Mouse (Mus musculus): ENCODE measurements around the gene Abcb8.
A peak's percentile ranks its signal among the peaks of the same experiment; 100 is the strongest.
"Not testable (repeated sequence)": the region's sequence is repeated elsewhere in the genome, so short reads cannot be mapped to it uniquely, and the experiment has no call there.

Gene Abcb8

GRCm38 (mm10) chr5:24369767-24370166 is 23.7 kb upstream of the Abcb8 start:
- DNase-seq = no peak

- no peak for DNase-seq
These were observed 19.7 kb upstream of the Abcb8 start for GRCm38 (mm10) chr5:24373807-24374206.

DNA sequence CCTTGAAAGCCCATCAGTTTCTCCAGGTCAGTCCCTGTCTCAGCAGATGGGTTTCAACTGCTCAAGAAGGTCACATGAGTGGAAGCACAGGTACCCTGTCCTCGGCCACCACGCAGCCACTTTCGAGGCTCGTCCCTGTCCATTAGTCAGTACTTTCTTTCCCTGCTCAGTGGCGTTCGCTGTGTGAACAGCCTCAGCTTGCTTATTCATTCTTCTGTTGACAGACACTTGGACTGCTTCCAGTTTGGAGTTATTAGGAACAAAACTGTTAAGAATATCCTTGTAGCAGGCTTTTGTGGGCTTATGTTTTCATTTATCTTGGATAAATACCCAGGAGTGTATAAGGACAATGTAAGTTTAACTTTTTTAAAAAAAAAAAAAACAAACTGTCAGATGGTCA is 19.2 kb upstream of the Abcb8 start:
- no peak for DNase-seq

GRCm38 (mm10) chr5:24374666-24375328 is 18.7 kb upstream of the Abcb8 start:
- DNase-seq = no peak

- DNase-seq = no peak
These were observed 14.8 kb upstream of the Abcb8 start for GRCm38 (mm10) chr5:24378700-24379099.

GRCm38 (mm10) chr5:24379501-24379900 is 14.0 kb upstream of the Abcb8 start:
- DNase-seq = peak in 1 of 2 experiments; percentile 50

DNA sequence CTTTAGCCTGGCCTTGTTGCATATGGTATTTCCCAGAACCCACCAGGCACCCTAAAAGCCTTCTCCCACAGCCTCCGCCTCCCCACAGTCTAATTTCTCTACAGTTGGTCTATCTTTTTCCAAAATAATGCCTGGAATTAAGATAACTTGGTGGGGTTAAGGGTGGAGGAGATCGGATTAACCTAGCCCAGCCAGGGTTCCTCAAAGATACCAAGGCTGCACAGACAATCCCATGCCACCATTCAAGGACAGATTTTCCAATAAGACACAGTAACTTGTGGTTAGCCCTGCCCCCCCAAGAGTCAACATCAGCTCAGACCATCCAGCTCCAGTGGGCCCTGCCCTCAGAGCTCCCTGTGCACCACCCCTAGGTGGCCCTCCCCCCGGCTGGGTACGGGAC is 13.0 kb upstream of the Abcb8 start:
- no peak for DNase-seq

GRCm38 (mm10) chr5:24381486-24381885 is 12.0 kb upstream of the Abcb8 start:
- DNase-seq = no peak

DNA sequence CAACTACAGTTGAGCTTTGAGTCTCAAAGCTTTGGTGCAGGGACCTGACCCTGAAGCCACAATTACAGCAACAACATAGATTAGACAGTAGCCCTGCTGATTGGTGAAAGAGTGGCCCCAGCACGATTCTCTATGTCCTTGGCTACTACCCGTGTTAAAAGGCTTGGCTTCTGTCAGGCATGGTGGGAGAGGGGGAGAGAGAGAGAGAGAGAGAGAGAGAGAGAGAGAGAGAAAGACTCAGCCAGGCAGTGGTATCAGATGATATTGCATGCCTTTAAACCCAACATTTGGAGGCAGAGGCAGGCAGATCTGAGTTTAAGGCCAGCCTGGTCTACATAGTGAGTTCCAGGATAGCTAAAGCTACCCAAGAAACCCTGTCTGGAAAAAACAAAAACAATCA is 11.5 kb upstream of the Abcb8 start:
- no peak for DNase-seq

- DNase-seq = peak; percentile 98
These were observed 10.2 kb upstream of the Abcb8 start for GRCm38 (mm10) chr5:24383026-24383859.

GRCm38 (mm10) chr5:24384407-24384806 is 9.1 kb upstream of the Abcb8 start:
- DNase-seq = no peak

DNA sequence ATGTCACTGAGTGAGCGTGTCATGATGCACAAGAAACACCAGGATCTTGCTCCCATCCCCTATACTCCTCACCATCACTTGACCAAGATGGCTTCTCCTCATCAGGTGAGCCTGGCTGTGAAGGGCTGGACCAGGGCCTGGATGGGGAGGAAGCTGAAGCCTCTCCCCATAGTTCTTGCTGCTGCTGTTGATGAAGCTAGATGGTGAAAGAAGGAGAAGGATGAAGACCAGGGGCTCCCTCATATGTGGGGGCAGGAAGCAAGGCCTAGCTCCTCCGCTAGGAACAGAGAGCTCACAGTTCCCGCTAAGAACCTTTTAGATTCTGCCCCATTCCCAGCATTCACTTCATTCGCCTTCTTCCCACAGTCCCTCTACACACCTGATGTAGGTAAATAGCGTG is 8.1 kb upstream of the Abcb8 start:
- DNase-seq = no peak

GRCm38 (mm10) chr5:24385887-24386550 is 7.4 kb upstream of the Abcb8 start:
- no peak for DNase-seq

- DNase-seq = peak; percentile 45 to 64
These were observed 5.9 kb upstream of the Abcb8 start for GRCm38 (mm10) chr5:24387264-24388241.

- no peak for DNase-seq
These were observed 5.1 kb upstream of the Abcb8 start for GRCm38 (mm10) chr5:24388246-24388915.

DNA sequence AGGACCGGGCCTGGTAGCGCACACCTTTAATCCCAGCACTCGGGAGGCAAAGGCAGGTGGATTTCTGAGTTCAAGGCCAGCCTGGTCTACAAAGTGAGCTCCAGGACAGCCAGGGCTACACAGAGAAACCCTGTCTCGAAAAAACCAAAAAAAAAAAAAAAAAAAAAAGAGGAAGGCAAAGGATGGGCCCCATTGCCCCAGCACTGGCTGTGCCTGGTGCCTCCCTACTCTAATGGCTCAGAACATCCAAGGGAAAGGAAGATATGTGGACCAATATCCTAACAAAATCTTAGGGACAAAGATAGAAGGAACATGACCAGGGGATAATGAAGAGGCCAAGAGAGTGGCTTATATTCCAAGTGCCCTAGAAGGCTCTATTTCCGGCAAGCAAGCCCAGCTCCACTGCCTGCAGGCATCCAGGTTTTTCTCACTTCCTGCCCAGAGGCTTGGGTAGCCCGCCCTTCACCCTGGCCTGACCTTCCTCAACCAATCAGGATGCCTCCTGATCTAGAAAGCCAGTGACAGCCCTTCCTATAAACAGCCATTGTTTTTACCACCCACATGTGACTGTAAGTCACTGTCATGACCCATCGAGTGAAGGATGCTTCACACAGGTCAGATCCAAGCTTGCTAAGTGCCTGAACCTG is 4.3 kb upstream of the Abcb8 start:
- no peak for DNase-seq

- no peak for DNase-seq
These were observed 3.8 kb upstream of the Abcb8 start for GRCm38 (mm10) chr5:24389658-24390020.

DNA sequence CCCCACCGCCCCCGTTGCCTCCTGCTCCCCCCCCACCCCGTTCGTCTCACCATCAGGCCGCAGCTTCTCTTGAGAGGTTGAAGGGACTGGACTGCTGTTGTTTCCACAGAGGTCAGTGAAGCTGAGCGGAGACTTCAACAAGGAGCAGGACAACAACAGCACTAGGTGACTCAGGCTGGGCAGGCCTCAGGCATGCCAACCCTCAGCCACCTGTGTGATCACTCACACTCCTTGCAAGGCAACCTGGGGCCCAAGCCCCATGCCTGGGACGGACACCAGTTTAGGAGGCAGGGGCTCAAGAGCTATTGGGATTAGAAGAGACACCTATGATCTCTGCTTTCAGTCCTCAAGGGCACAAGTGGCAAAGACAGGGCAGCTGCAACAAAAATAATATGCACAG is 1.6 kb upstream of the Abcb8 start, which contains the start of gene Atg9b:
TSS of gene Atg9b (minus strand) at position 280 of the 400 bp plus-strand sequence.
- DNase-seq = no peak

DNA sequence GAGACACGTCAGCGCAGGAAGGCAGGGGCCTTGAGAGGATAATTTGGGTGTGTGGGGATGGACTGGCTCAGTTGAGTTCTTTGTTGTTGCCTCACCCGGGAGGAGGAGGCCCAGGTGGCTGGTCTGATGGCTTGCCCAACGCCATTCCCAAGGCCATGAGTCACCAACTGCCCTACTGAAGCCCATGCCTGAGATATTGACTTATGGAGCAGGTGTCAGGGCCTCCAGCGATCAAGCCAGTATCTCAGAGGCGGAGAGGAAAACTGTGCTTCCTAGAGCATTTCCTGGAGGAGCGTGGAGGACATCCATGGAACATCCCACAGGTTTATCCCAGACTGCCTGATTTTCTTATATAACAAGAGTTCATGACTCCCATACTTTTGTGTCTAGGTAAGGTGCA is 739 bp upstream of the Abcb8 start:
- no peak for DNase-seq

- DNase-seq = peak; percentile 95 to 97
These were observed 867 bp downstream of the Abcb8 start for GRCm38 (mm10) chr5:24394165-24394894.

DNA sequence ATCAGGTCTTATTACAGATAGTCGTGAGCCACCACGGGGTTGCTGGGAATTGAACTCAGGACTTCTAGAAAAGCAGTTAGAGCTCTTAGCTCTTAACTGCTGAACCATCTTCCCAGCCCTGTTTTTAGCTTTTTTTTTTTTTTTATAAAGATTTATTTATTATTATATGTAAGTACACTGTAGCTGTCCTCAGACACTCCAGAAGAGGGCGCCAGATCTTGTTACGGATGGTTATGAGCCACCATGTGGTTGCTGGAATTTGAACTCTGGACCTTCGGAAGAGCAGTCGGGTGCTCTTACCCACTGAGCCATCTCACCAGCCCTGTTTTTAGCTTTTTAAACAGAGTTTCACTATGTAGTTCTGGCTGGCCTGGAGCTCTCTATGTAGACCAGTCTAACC is 2.8 kb downstream of the Abcb8 start:
- not testable (repeated sequence) for DNase-seq
